Mouse (Mus musculus) lung, adult 2 months (tissue): ENCODE results near the gene Nup210.

Source experiments
- CTCF ChIP-seq: fragments of 200-500 bp; IDR thresholded peaks from 2 replicates; pipeline ENCODE4 v1.5.1; 2011; ENCODE audit warnings: mild to moderate bottlenecking, low read length, control low read depth; ENCODE audit not compliant: insufficient read depth
- POLR2A ChIP-seq: fragments of 200-500 bp; IDR thresholded peaks from 2 replicates; pipeline ENCODE4 v1.6.1; 2011; ENCODE audit warnings: low read depth, mild to moderate bottlenecking, control low read depth, low read length, borderline replicate concordance; ENCODE audit errors: extremely low read depth

DNA sequence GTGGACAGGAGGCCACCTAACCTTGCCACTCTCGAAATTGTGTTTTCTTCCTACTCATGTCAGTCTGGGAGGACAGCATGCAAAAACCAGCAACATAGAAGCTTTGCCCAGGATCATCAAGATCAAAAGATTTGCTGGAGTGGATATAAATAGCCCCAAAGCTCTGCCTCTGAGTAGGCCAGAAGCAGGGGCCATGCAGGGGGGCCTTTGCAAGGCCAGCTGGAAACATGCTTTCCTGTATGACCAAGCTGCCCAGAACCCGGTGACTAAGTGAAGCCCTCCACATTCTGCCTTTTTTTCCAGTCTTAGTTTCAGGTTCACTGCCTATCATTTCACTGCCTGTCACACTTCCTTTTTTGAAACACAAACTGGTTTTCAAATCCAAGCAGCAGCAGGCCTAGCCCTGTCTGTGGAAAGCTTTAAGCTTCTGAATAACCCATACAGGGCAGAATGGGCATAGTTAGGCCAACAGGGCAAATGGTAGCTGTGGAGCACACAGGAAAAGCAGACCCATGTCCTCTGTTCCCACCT lies 147.2 kb downstream of the Nup210 start:
- TF ChIP-seq CTCF (no peak), POLR2A (no peak)
